Comparison of ENCODE assay signal across 17 mouse cellular contexts in genomic region chr4:16569004-16569403, GRCm38 (mm10).
DNase-seq lines count a peak whose midpoint lies in the region; ATAC-seq lines count a peak whose summit lies in the region.
"Had no signal": no experiment of that assay in that cellular context is flagged by ENCODE, and none has a peak within 500 bp of the region (broad histone marks: within the 10 kb centered on the region; RNA-seq: fewer than 3 reads in every experiment).

No protein-coding gene starts in this region.

- no peak for DNase-seq in frontal cortex, postnatal 10 days (ENCODE audit: low spot score in 2 of 2)
- DNase-seq in layer of hippocampus, adult 9-11 months: peak; percentile 43
- DNase-seq in layer of hippocampus, postnatal 36 days: no peak
- DNase-seq in 416B (ENCODE audit: low read depth): peak; percentile 5
- DNase-seq in adipocyte (ENCODE audit: low spot score): peak; percentile 16
- no peak for DNase-seq in spleen, adult 18-20 months
- DNase-seq in thymus, postnatal 25 days: no peak
- DNase-seq: adrenal gland, postnatal 14 days; cerebellum, adult 2 months; heart, adult 2 months; kidney, adult 2 months; kidney, postnatal 36 days; retina, postnatal 1 day; thymus, adult 2 months had no signal

- peak; percentile 95 for ATAC-seq in frontal cortex, adult (ENCODE audit: low TSS enrichment)
- ATAC-seq: hindbrain, postnatal 0 days; midbrain, embryonic 13.5 days had no signal

Comparison
In these comparisons a context has a peak if more than half of its experiments do, and no peak if none do; other contexts are left out.
1. DNase-seq: peak in layer of hippocampus, adult 9-11 months (single experiment), 416B (single experiment) and adipocyte (single experiment); none in frontal cortex, postnatal 10 days (0 of 2), layer of hippocampus, postnatal 36 days (0 of 2), spleen, adult 18-20 months (0 of 2) and thymus, postnatal 25 days (single experiment).